Comparison of ENCODE assay signal across 29 mouse cellular contexts in the genomic region with DNA sequence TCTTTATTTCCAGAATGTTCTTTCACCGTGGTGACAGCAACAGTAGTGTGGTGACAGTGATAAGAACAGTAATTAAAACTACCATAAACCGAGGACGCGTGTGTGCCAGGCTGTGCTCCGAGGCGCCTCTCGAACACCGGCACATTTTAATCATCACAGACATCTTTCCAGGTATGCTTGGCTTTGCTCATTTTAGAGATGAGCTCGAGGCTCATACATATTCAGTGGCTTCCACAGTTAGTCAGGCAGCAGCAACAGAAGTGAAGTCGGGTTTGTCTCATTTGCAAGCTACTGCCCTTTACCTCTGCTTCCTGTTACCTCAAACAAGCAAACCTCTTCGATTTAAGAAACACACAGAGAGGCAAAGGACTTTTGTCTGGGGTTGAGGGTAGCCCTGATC.
A peak's percentile ranks its signal among the peaks of the same experiment; 100 is the strongest.
DNase-seq lines count a peak whose midpoint lies in the region; ATAC-seq and TF ChIP-seq lines count a peak whose summit lies in the region.
"Had no signal": no experiment of that assay in that cellular context is flagged by ENCODE, and none has a peak within 500 bp of the region (broad histone marks: within the 10 kb centered on the region; RNA-seq: fewer than 3 reads in every experiment).

No protein-coding gene starts in this region.

- H3K4me3 ChIP-seq in forebrain, embryonic 16.5 days (replicated peaks; ENCODE audit: low read length) = no peak overlapping the region
- no peak overlapping the region for H3K4me3 ChIP-seq in forebrain, embryonic 15.5 days
- H3K4me3 ChIP-seq in hindbrain, embryonic 15.5 days = no peak overlapping the region
- no peak overlapping the region for H3K4me3 ChIP-seq in hindbrain, postnatal 0 days (ENCODE audit: low read length)
- no peak overlapping the region for H3K4me3 ChIP-seq in midbrain, embryonic 15.5 days
- H3K4me3 ChIP-seq: embryonic facial prominence, embryonic 13.5 days; gastrocnemius, adult 2 months; kidney, embryonic 15.5 days; limb, embryonic 12.5 days; liver, embryonic 15.5 days had no signal

- H3K4me1 ChIP-seq in forebrain, embryonic 16.5 days (replicated peaks; ENCODE audit: control insufficient read depth, insufficient read depth, low read length) = peaks cover 10% of the 10 kb centered on the region
- H3K4me1 ChIP-seq in forebrain, embryonic 15.5 days = peaks cover 5% of the 10 kb centered on the region; the same call in 1 of the 2 replicates
- H3K4me1 ChIP-seq in hindbrain, embryonic 15.5 days (replicated peaks) = peaks cover 23% of the 10 kb centered on the region
- no peaks in the 10 kb centered on the region for H3K4me1 ChIP-seq in hindbrain, postnatal 0 days (ENCODE audit: insufficient read depth, low read length)
- H3K4me1 ChIP-seq in midbrain, embryonic 15.5 days = peaks cover 8% of the 10 kb centered on the region
- H3K4me1 ChIP-seq: embryonic facial prominence, embryonic 13.5 days; kidney, embryonic 15.5 days; liver, embryonic 15.5 days had no signal

- no peak overlapping the region for H3K4me2 ChIP-seq in forebrain, embryonic 16.5 days (ENCODE audit: low read length)
- H3K4me2 ChIP-seq in forebrain, embryonic 15.5 days (replicated peaks) = no peak overlapping the region
- no peak overlapping the region for H3K4me2 ChIP-seq in hindbrain, embryonic 15.5 days
- no peak overlapping the region for H3K4me2 ChIP-seq in hindbrain, postnatal 0 days (ENCODE audit: low read depth, low read length)
- no peak overlapping the region for H3K4me2 ChIP-seq in midbrain, embryonic 15.5 days
- H3K4me2 ChIP-seq: embryonic facial prominence, embryonic 13.5 days; heart, embryonic 11.5 days; kidney, embryonic 15.5 days; limb, embryonic 12.5 days; liver, embryonic 15.5 days; lung, embryonic 14.5 days had no signal

- 45% methylated on average over 11 of the region's 11 CpGs for WGBS in forebrain, embryonic 16.5 days
- WGBS in forebrain, embryonic 15.5 days = 54% methylated on average over 11 of the region's 11 CpGs
- 50% methylated on average over 11 of the region's 11 CpGs for WGBS in hindbrain, embryonic 15.5 days
- 63% methylated on average over 11 of the region's 11 CpGs for WGBS in hindbrain, postnatal 0 days
- WGBS in midbrain, embryonic 15.5 days = 57% methylated on average over 11 of the region's 11 CpGs

- H3K27ac ChIP-seq in forebrain, embryonic 16.5 days (ENCODE audit: low read length) = no peak overlapping the region
- no peak overlapping the region for H3K27ac ChIP-seq in forebrain, embryonic 15.5 days (replicated peaks)
- H3K27ac ChIP-seq in hindbrain, embryonic 15.5 days (replicated peaks) = 0 out of 2 replicates have a peak overlapping the region, but pooled peaks have one; percentile 8
- H3K27ac ChIP-seq in hindbrain, postnatal 0 days = no peak overlapping the region
- H3K27ac ChIP-seq in midbrain, embryonic 15.5 days = peak overlapping the region; percentile 17; the same call in 1 of the 2 replicates
- H3K27ac ChIP-seq: embryonic facial prominence, embryonic 13.5 days; gastrocnemius, adult 2 months; kidney, embryonic 15.5 days; limb, embryonic 12.5 days; liver, embryonic 15.5 days had no signal

- 0 out of 2 replicates have a peak, but pooled peaks have one; percentile 37 for ATAC-seq in forebrain, embryonic 16.5 days
- no peak for ATAC-seq in forebrain, embryonic 15.5 days (replicated peaks)
- ATAC-seq in hindbrain, embryonic 15.5 days (ENCODE audit: low FRiP score, low read depth) = no peak
- ATAC-seq in hindbrain, postnatal 0 days = no peak
- ATAC-seq in midbrain, embryonic 15.5 days (replicated peaks) = no peak; the same call in 1 of the 2 replicates
- ATAC-seq: inflammation-experienced regulatory T-cells, adult 6 months had no signal

- H3K36me3 ChIP-seq in forebrain, embryonic 16.5 days (ENCODE audit: control insufficient read depth, insufficient read depth) = no peaks in the 10 kb centered on the region
- H3K36me3 ChIP-seq in forebrain, embryonic 15.5 days = no peaks in the 10 kb centered on the region
- no peaks in the 10 kb centered on the region for H3K36me3 ChIP-seq in hindbrain, embryonic 15.5 days
- no peaks in the 10 kb centered on the region for H3K36me3 ChIP-seq in hindbrain, postnatal 0 days (ENCODE audit: insufficient read depth, low read length)
- no peaks in the 10 kb centered on the region for H3K36me3 ChIP-seq in midbrain, embryonic 15.5 days (replicated peaks)
- H3K36me3 ChIP-seq: embryonic facial prominence, embryonic 13.5 days; kidney, embryonic 15.5 days; limb, embryonic 12.5 days; liver, embryonic 15.5 days had no signal

- no peak for TF ChIP-seq CTCF in hindbrain, postnatal 0 days (IDR thresholded peaks at IDR 0.05; ENCODE audit: low read depth)

- H3K27me3 ChIP-seq in forebrain, embryonic 16.5 days (replicated peaks; ENCODE audit: control insufficient read depth, insufficient read depth, low read length) = no peaks in the 10 kb centered on the region
- H3K27me3 ChIP-seq in forebrain, embryonic 15.5 days = no peaks in the 10 kb centered on the region
- no peaks in the 10 kb centered on the region for H3K27me3 ChIP-seq in hindbrain, embryonic 15.5 days
- no peaks in the 10 kb centered on the region for H3K27me3 ChIP-seq in hindbrain, postnatal 0 days (ENCODE audit: insufficient read depth, low read length)
- H3K27me3 ChIP-seq in midbrain, embryonic 15.5 days (replicated peaks) = no peaks in the 10 kb centered on the region
- H3K27me3 ChIP-seq: embryonic facial prominence, embryonic 13.5 days; kidney, embryonic 15.5 days; limb, embryonic 12.5 days; liver, embryonic 15.5 days had no signal

- DNase-seq in hindbrain, postnatal 0 days (ENCODE audit: low spot score) = no peak
- peak; percentile 53 for DNase-seq in brain, adult 2 months (ENCODE audit: low read depth, low spot score)
- no peak for DNase-seq in spleen, adult 12 weeks (ENCODE audit: low spot score)
- DNase-seq: adrenal gland, adult 8-10 months; cerebellum, adult 11 months; cerebellum, postnatal 10 days; gastrocnemius, adult 2 months; gastrocnemius, postnatal 36 days; heart, adult 18-20 months; heart, postnatal 36 days; kidney, adult 11 months; kidney, postnatal 25 days; lung, embryonic 14.5 days; lung, postnatal 14 days; retina, postnatal 1 day; right cerebral cortex, postnatal 25 days; spleen, adult 18-20 months; thymus, postnatal 14 days had no signal

- no peak overlapping the region for H3K9ac ChIP-seq in forebrain, embryonic 16.5 days (replicated peaks; ENCODE audit: low read depth, low read length)
- H3K9ac ChIP-seq in forebrain, embryonic 15.5 days (replicated peaks) = no peak overlapping the region
- no peak overlapping the region for H3K9ac ChIP-seq in hindbrain, embryonic 15.5 days
- no peak overlapping the region for H3K9ac ChIP-seq in hindbrain, postnatal 0 days (replicated peaks; ENCODE audit: low read length)
- no peak overlapping the region for H3K9ac ChIP-seq in midbrain, embryonic 15.5 days
- H3K9ac ChIP-seq: embryonic facial prominence, embryonic 13.5 days; kidney, embryonic 15.5 days; limb, embryonic 12.5 days; liver, embryonic 15.5 days; lung, embryonic 14.5 days had no signal

- H3K9me3 ChIP-seq in forebrain, embryonic 16.5 days (ENCODE audit: control insufficient read depth, low read length) = no peaks in the 10 kb centered on the region
- H3K9me3 ChIP-seq in forebrain, embryonic 15.5 days = no peaks in the 10 kb centered on the region
- H3K9me3 ChIP-seq in hindbrain, embryonic 15.5 days = no peaks in the 10 kb centered on the region
- H3K9me3 ChIP-seq in hindbrain, postnatal 0 days (ENCODE audit: low read length) = no peaks in the 10 kb centered on the region
- no peaks in the 10 kb centered on the region for H3K9me3 ChIP-seq in midbrain, embryonic 15.5 days
- H3K9me3 ChIP-seq: embryonic facial prominence, embryonic 13.5 days; G1E; kidney, embryonic 15.5 days; limb, embryonic 12.5 days; liver, embryonic 15.5 days had no signal

Comparison
In these comparisons a context has a peak if more than half of its experiments do, and no peak if none do; other contexts are left out.
1. H3K27ac ChIP-seq: peak in hindbrain, embryonic 15.5 days (single experiment) and midbrain, embryonic 15.5 days (single experiment); none in forebrain, embryonic 16.5 days (single experiment), forebrain, embryonic 15.5 days (single experiment) and hindbrain, postnatal 0 days (single experiment).